In genomic region chr6:65510051-65510669, GRCm38 (mm10) we compare ENCODE assay signal across 8 mouse cellular contexts. TPM values are rescaled to one million over a fixed set of nuclear protein-coding genes. Genes with fewer than 3 reads are reported as not detected.
DNase-seq lines count a peak whose midpoint lies in the region; ATAC-seq and TF ChIP-seq lines count a peak whose summit lies in the region.
"Had no signal": no experiment of that assay in that cellular context is flagged by ENCODE, and none has a peak within 500 bp of the region (broad histone marks: within the 10 kb centered on the region; RNA-seq: fewer than 3 reads in every experiment).

No protein-coding gene starts in this region.

- H3K27me3 ChIP-seq in forebrain, postnatal 0 days (ENCODE audit: insufficient read depth, low read length): no peaks in the 10 kb centered on the region

- ATAC-seq in cerebellum, adult (ENCODE audit: insufficient number of reproducible peaks, low FRiP score, low TSS enrichment): peak; percentile 91
- peak; percentile 87 for ATAC-seq in forebrain, postnatal 0 days

- no peaks in the 10 kb centered on the region for H3K9me3 ChIP-seq in forebrain, postnatal 0 days (ENCODE audit: low read length)

- H3K9ac ChIP-seq in forebrain, postnatal 0 days: no peak overlapping the region

- intact Hi-C loops in left cerebral cortex, adult 2 months (cut with DNase I): loop anchor here (1.0 to 10.0 kb wide), 4 partner anchors 59 to 1022 kb away; no protein-coding TSS in a partner anchor

- no peak overlapping the region for H3K27ac ChIP-seq in forebrain, postnatal 0 days (ENCODE audit: low read depth, low read length)
- no peak overlapping the region for H3K27ac ChIP-seq in left cerebral cortex, adult 2 months

- no peaks in the 10 kb centered on the region for H3K36me3 ChIP-seq in forebrain, postnatal 0 days (ENCODE audit: insufficient read depth)

- TF ChIP-seq CTCF in forebrain, postnatal 0 days (IDR thresholded peaks at IDR 0.05; ENCODE audit: low read depth): peak; percentile 92
- TF ChIP-seq CTCF in left cerebral cortex, adult 2 months (IDR thresholded peaks at IDR 0.05): peak; percentile 94

- peak; percentile 84 for DNase-seq in NIH3T3 (ENCODE audit: low read depth)
- peak; percentile 82 for DNase-seq in forebrain, postnatal 0 days
- peak; percentile 93 for DNase-seq in induced T-regulatory cell, adult 2 months (ENCODE audit: low read depth)
- DNase-seq in left cerebral cortex, adult 2 months (ENCODE audit: extremely low spot score in 1 of 2, low spot score in 2 of 2): peak; percentile 64 to 74
- peak; percentile 82 for DNase-seq in mesoderm, embryonic 11.5 days (ENCODE audit: low read depth, low spot score)
- peak; percentile 28 to 49 for DNase-seq in right cerebral cortex, postnatal 36 days (ENCODE audit: low spot score in 2 of 2)

- H3K4me2 ChIP-seq in forebrain, postnatal 0 days (ENCODE audit: low read depth): no peak overlapping the region

- WGBS in forebrain, postnatal 0 days: 41% methylated on average over 4 of the region's 4 CpGs

- no peaks in the 10 kb centered on the region for H3K4me1 ChIP-seq in forebrain, postnatal 0 days (ENCODE audit: insufficient read depth)

- no peak overlapping the region for H3K4me3 ChIP-seq in forebrain, postnatal 0 days (ENCODE audit: low read depth, low read length)
- no peak overlapping the region for H3K4me3 ChIP-seq in left cerebral cortex, adult 2 months
- H3K4me3 ChIP-seq: myocyte had no signal

RNA-seq across cellular contexts. Expression of gene Tnip3, which starts 15.0 kb away (rescaled TPM):
- not detected in 2 replicates for total RNA-seq in forebrain, postnatal 0 days (2014; rRNA removed)
- polyA plus RNA-seq in forebrain, postnatal 0 days (2015; fragmentation: Nextera tagmentation; extraction: Ambion mirVana): 0.07 and 0.14 TPM in 2 replicates
- not detected for total RNA-seq in left cerebral cortex, adult 2 months (2021)

Comparison
In these comparisons a context has a peak if more than half of its experiments do, and no peak if none do; other contexts are left out.
1. DNase-seq: peak in every context shown above with its lines; median percentile 93 in induced T-regulatory cell, adult 2 months; 84 in NIH3T3; 82 in forebrain, postnatal 0 days; 82 in mesoderm, embryonic 11.5 days; 69 in left cerebral cortex, adult 2 months; 38 in right cerebral cortex, postnatal 36 days.